Mouse (Mus musculus) left cerebral cortex, postnatal 25 days (tissue): Measurements from ENCODE around the gene Ass1. TPM values are rescaled to one million over a fixed set of nuclear protein-coding genes. Genes with fewer than 3 reads are reported as not detected.
A peak's percentile ranks its signal among the peaks of the same experiment; 100 is the strongest.

Source experiments
- DNase-seq, 2 experiments: peaks; one replicate each; pipeline ENCODE4 v3.0.0; 2022; ENCODE audit warnings: low spot score in 2 of 2, mixed read lengths in 1 of 2
- intact Hi-C: fragments of 180-260 bp; cut with DNase I; formaldehyde crosslinking; loops from one replicate; pipeline ENCODE4 v1.15.1; 2025
- total RNA-seq, 2 experiments: library from RNA; stranded (reverse); gene quantifications; 2 replicates each; pipeline ENCODE4 v1.2.3; 2021

Ass1 gene
- total RNA-seq, 2 experiments from 2014 or later = 16.1 to 16.8 TPM

GRCm38 (mm10) chr2:31477234-31478161 is 7.5 kb downstream of the Ass1 start:
- no peak for DNase-seq
- intact Hi-C loops = no loop called here

- intact Hi-C loops = loop anchor here (1.0 to 5.0 kb wide), 4 partner anchors 172 to 474 kb away; no protein-coding TSS in a partner anchor
- DNase-seq = peak; percentile 86 to 93
Measured at GRCm38 (mm10) chr2:31482914-31483575, 13.0 kb downstream of the Ass1 start.

- peak; percentile 73 to 80 for DNase-seq
- intact Hi-C loops = loop anchor here (5.0 kb wide), 3 partner anchors 303 to 473 kb away; no protein-coding TSS in a partner anchor
Measured at GRCm38 (mm10) chr2:31484187-31484586, 14.2 kb downstream of the Ass1 start.

- intact Hi-C loops = no loop called here
- no peak for DNase-seq
Measured at GRCm38 (mm10) chr2:31489166-31489565, 19.2 kb downstream of the Ass1 start.

- no peak for DNase-seq
- intact Hi-C loops = no loop called here
Measured at GRCm38 (mm10) chr2:31490556-31490955, 20.5 kb downstream of the Ass1 start.

GRCm38 (mm10) chr2:31492308-31492707 is 22.3 kb downstream of the Ass1 start:
- DNase-seq = no peak
- intact Hi-C loops = no loop called here

- intact Hi-C loops = no loop called here
Measured at GRCm38 (mm10) chr2:31493243-31493642, 23.2 kb downstream of the Ass1 start.

GRCm38 (mm10) chr2:31494315-31494714 is 24.3 kb downstream of the Ass1 start:
- DNase-seq = no peak
- intact Hi-C loops = no loop called here

More at GRCm38 (mm10) chr2:31493243-31493642, 23.2 kb downstream of the Ass1 start:
- DNase-seq = no peak

GRCm38 (mm10) chr2:31495046-31495476 is 25.1 kb downstream of the Ass1 start:
- DNase-seq = no peak
- intact Hi-C loops = no loop called here

- peak in 1 of 2 experiments; percentile 53 for DNase-seq
- intact Hi-C loops = loop anchor here (2.0 kb wide), 1 partner anchor 77 kb away; the partner anchor contains the start of gene Fubp3
Measured at GRCm38 (mm10) chr2:31496141-31496540, 26.1 kb downstream of the Ass1 start.

GRCm38 (mm10) chr2:31497113-31497512 is 27.1 kb downstream of the Ass1 start:
- intact Hi-C loops = loop anchor here (2.0 kb wide), 1 partner anchor 76 kb away; the partner anchor contains the start of gene Fubp3
- peak in 1 of 2 experiments; percentile 19 for DNase-seq

GRCm38 (mm10) chr2:31497635-31498034 is 27.6 kb downstream of the Ass1 start:
- intact Hi-C loops = loop anchor here (2.0 kb wide), 1 partner anchor 75 kb away; the partner anchor contains the start of gene Fubp3
- DNase-seq = peak in 1 of 2 experiments; percentile 33

GRCm38 (mm10) chr2:31499327-31500291 is 29.6 kb downstream of the Ass1 start:
- no peak for DNase-seq
- intact Hi-C loops = no loop called here

GRCm38 (mm10) chr2:31500292-31501204 is 30.5 kb downstream of the Ass1 start:
- intact Hi-C loops = no loop called here

GRCm38 (mm10) chr2:31501448-31502130 is 31.6 kb downstream of the Ass1 start:
- intact Hi-C loops = no loop called here
- no peak for DNase-seq

More at GRCm38 (mm10) chr2:31500292-31501204, 30.5 kb downstream of the Ass1 start:
- DNase-seq = no peak

GRCm38 (mm10) chr2:31502616-31503522 is 32.9 kb downstream of the Ass1 start:
- no peak for DNase-seq
- intact Hi-C loops = no loop called here
